Mouse (Mus musculus) liver, postnatal 0 days (tissue): Measurements from ENCODE around the gene Elf4. TPM values are rescaled to one million over a fixed set of nuclear protein-coding genes. Genes with fewer than 3 reads are reported as not detected.

ENCODE experiments used
- ATAC-seq: fragments of 200-750 bp; cut with Nextera tagmentation; 2 replicates; pipeline ENCODE4 v1.8.0; 2017; ENCODE audit warnings: mild to moderate bottlenecking, moderate library complexity
- DNase-seq: peaks from one replicate; pipeline ENCODE4 v3.0.0-alpha.2; 2016
- H3K27ac ChIP-seq: fragments of 300-500 bp; sonication (generic); 2 replicates; pipeline ENCODE4 v1.5.1; 2014; ENCODE audit warnings: antibody characterized with exemption, moderate library complexity, mild to moderate bottlenecking, low read depth
- H3K27me3 ChIP-seq: fragments of 300-500 bp; sonication (generic); 2 replicates; pipeline ENCODE4 v1.6.1; 2014; ENCODE audit warnings: low read length, control low read depth, mixed read lengths; ENCODE audit not compliant: insufficient read depth
- H3K36me3 ChIP-seq: fragments of 300-500 bp; sonication (generic); replicated peaks from 2 replicates; pipeline ENCODE4 v1.6.1; 2014; ENCODE audit warnings: mild to moderate bottlenecking, control low read depth, low read length, moderate library complexity, mixed read lengths; ENCODE audit not compliant: insufficient read depth
- H3K4me1 ChIP-seq: fragments of 300-500 bp; sonication (generic); 2 replicates; pipeline ENCODE4 v1.6.1; 2014; ENCODE audit warnings: antibody characterized with exemption, mild to moderate bottlenecking, control low read depth; ENCODE audit not compliant: insufficient read depth
- H3K4me2 ChIP-seq: fragments of 300-500 bp; sonication (generic); 2 replicates; pipeline ENCODE4 v1.6.1; 2014; ENCODE audit warnings: low read depth, mild to moderate bottlenecking, low read length, moderate library complexity, mixed read lengths
- H3K4me3 ChIP-seq: fragments of 300-500 bp; sonication (generic); 2 replicates; pipeline ENCODE4 v1.5.1; 2014; ENCODE audit warnings: low read depth, low read length
- H3K9ac ChIP-seq: fragments of 300-500 bp; sonication (generic); replicated peaks from 2 replicates; pipeline ENCODE4 v1.6.1; 2014; ENCODE audit warnings: mild to moderate bottlenecking, moderate library complexity
- H3K9me3 ChIP-seq: fragments of 300-500 bp; sonication (generic); 2 replicates; pipeline ENCODE4 v1.6.1; 2016; ENCODE audit warnings: mild to moderate bottlenecking, control low read depth, low read length, mixed read lengths
- CTCF ChIP-seq: sonication (generic); IDR thresholded peaks from 2 replicates; pipeline ENCODE4 v1.5.1; 2016; ENCODE audit warnings: antibody characterized with exemption, low read depth
- EP300 ChIP-seq: IDR thresholded peaks from 2 replicates; pipeline ENCODE4 v1.6.1; 2016; ENCODE audit warnings: antibody characterized with exemption, low read depth, mild to moderate bottlenecking
- WGBS: fragments of 180-500 bp; shearing (Covaris S2); extraction: QIAGEN DNeasy Blood & Tissue Kit; methylation state at CpG from one replicate; pipeline ENCODE4 v1.1.7; 2014; ENCODE audit not compliant: insufficient replicate concordance; 5-methylcytosine and 5-hydroxymethylcytosine counted together
- polyA plus RNA-seq: library from polyadenylated mRNA; unstranded; fragments of >200 nt; fragmentation: Nextera tagmentation; extraction: Ambion mirVana; gene quantifications from 2 replicates; pipeline ENCODE4 v1.2.1, GENCODE M21; 2015

Elf4 gene
- polyA plus RNA-seq, 1 experiment from 2014 or later = 1.5 TPM

- DNase-seq (no peak), ATAC-seq (no peak)
- no peaks in the 10 kb centered on the region for H3K9me3 ChIP-seq
- H3K27me3 ChIP-seq = no peaks in the 10 kb centered on the region
- no peak overlapping the region for H3K4me2 ChIP-seq
- no peaks in the 10 kb centered on the region for H3K36me3 ChIP-seq
- no peak overlapping the region for H3K4me3 ChIP-seq
- no peak overlapping the region for H3K27ac ChIP-seq
- no peaks in the 10 kb centered on the region for H3K4me1 ChIP-seq
- TF ChIP-seq EP300 (no peak), CTCF (no peak)
- 86% methylated on average over 6 of the region's 6 CpGs for WGBS
- no peak overlapping the region for H3K9ac ChIP-seq
Observed at GRCm38 (mm10) chrX:48464436-48464835, 1.5 kb upstream of the Elf4 start.

- H3K4me3 ChIP-seq = no peak overlapping the region
- H3K36me3 ChIP-seq = no peaks in the 10 kb centered on the region
- no peak for TF ChIP-seq CTCF
- no peak for TF ChIP-seq EP300
- no peaks in the 10 kb centered on the region for H3K9me3 ChIP-seq
- 82% methylated on average over 4 of the region's 4 CpGs for WGBS
- no peak for ATAC-seq
- H3K27ac ChIP-seq = no peak overlapping the region
- no peaks in the 10 kb centered on the region for H3K27me3 ChIP-seq
- no peak overlapping the region for H3K9ac ChIP-seq
- H3K4me1 ChIP-seq = no peaks in the 10 kb centered on the region
- H3K4me2 ChIP-seq = no peak overlapping the region
- no peak for DNase-seq
Observed at GRCm38 (mm10) chrX:48463636-48464035, 704 bp upstream of the Elf4 start.

- Histone ChIP-seq H3K4me3 (peak overlapping the region; percentile 39), H3K4me1 (no peaks in the 10 kb centered on the region), H3K4me2 (peak overlapping the region; percentile 75), H3K9me3 (no peaks in the 10 kb centered on the region), H3K36me3 (no peaks in the 10 kb centered on the region), H3K27ac (no peak overlapping the region), H3K9ac (0 out of 2 replicates have a peak overlapping the region, but pooled peaks have one; percentile 55), H3K27me3 (no peaks in the 10 kb centered on the region)
- 38% methylated on average over 4 of the region's 4 CpGs for WGBS
- no peak for ATAC-seq
- no peak for DNase-seq
- TF ChIP-seq EP300 (no peak), CTCF (no peak)
Observed at GRCm38 (mm10) chrX:48462297-48462696, 635 bp downstream of the Elf4 start.

GRCm38 (mm10) chrX:48461006-48461405, 1.9 kb downstream of the Elf4 start:
- 46% methylated on average over 4 of the region's 4 CpGs for WGBS

GRCm38 (mm10) chrX:48460496-48460895, 2.4 kb downstream of the Elf4 start:
- no peak for ATAC-seq
- H3K4me1 ChIP-seq = no peaks in the 10 kb centered on the region
- H3K9ac ChIP-seq = no peak overlapping the region
- no peak overlapping the region for H3K4me2 ChIP-seq
- 79% methylated on average over 7 of the region's 7 CpGs for WGBS
- no peak overlapping the region for H3K27ac ChIP-seq
- no peak for DNase-seq
- TF ChIP-seq CTCF (no peak), EP300 (no peak)
- H3K36me3 ChIP-seq = no peaks in the 10 kb centered on the region
- H3K4me3 ChIP-seq = no peak overlapping the region
- peaks cover 4% of the 10 kb centered on the region; the same call in 1 of the 2 replicates for H3K27me3 ChIP-seq
- no peaks in the 10 kb centered on the region for H3K9me3 ChIP-seq

More at GRCm38 (mm10) chrX:48461006-48461405, 1.9 kb downstream of the Elf4 start:
- Histone ChIP-seq H3K4me3 (no peak overlapping the region), H3K9me3 (no peaks in the 10 kb centered on the region), H3K27ac (no peak overlapping the region), H3K4me2 (no peak overlapping the region), H3K4me1 (no peaks in the 10 kb centered on the region), H3K27me3 (peaks cover 4% of the 10 kb centered on the region; the same call in 1 of the 2 replicates), H3K36me3 (no peaks in the 10 kb centered on the region), H3K9ac (no peak overlapping the region)
- TF ChIP-seq CTCF (no peak), EP300 (no peak)
- ATAC-seq (no peak), DNase-seq (no peak)

GRCm38 (mm10) chrX:48456956-48457355, 6.0 kb downstream of the Elf4 start:
- no peaks in the 10 kb centered on the region; the same call in 1 of the 2 replicates for H3K4me1 ChIP-seq
- peaks cover 4% of the 10 kb centered on the region; the same call in 1 of the 2 replicates for H3K27me3 ChIP-seq
- no peaks in the 10 kb centered on the region for H3K36me3 ChIP-seq
- H3K9me3 ChIP-seq = no peaks in the 10 kb centered on the region
- no peak overlapping the region for H3K4me2 ChIP-seq
- no peak overlapping the region for H3K9ac ChIP-seq
- no peak for DNase-seq
- ATAC-seq = no peak
- 64% methylated on average over 6 of the region's 6 CpGs for WGBS
- no peak for TF ChIP-seq CTCF
- TF ChIP-seq EP300 = no peak
- no peak overlapping the region for H3K4me3 ChIP-seq
- H3K27ac ChIP-seq = no peak overlapping the region

- DNase-seq = peak; percentile 25
- peak overlapping the region; percentile 64; the same call in 1 of the 2 replicates for H3K4me3 ChIP-seq
- no peak overlapping the region for H3K9ac ChIP-seq
- TF ChIP-seq EP300 = no peak
- TF ChIP-seq CTCF = no peak
- no peak for ATAC-seq
- H3K27me3 ChIP-seq = peaks cover 4% of the 10 kb centered on the region; the same call in 1 of the 2 replicates
- H3K4me1 ChIP-seq = no peaks in the 10 kb centered on the region; the same call in 1 of the 2 replicates
- peak overlapping the region; percentile 71 for H3K4me2 ChIP-seq
- H3K36me3 ChIP-seq = no peaks in the 10 kb centered on the region
- no peaks in the 10 kb centered on the region for H3K9me3 ChIP-seq
- no peak overlapping the region for H3K27ac ChIP-seq
- 31% methylated on average over 9 of the region's 9 CpGs for WGBS
Observed at GRCm38 (mm10) chrX:48455018-48455417, 7.9 kb downstream of the Elf4 start.
